Comparison of ENCODE assay signal across 30 mouse cellular contexts in genomic region chr14:30731896-30732295, GRCm38 (mm10). TPM values are rescaled to one million over a fixed set of nuclear protein-coding genes. Genes with fewer than 3 reads are reported as not detected.
DNase-seq lines count a peak whose midpoint lies in the region; ATAC-seq and TF ChIP-seq lines count a peak whose summit lies in the region.
"Had no signal": no experiment of that assay in that cellular context is flagged by ENCODE, and none has a peak within 500 bp of the region (broad histone marks: within the 10 kb centered on the region; RNA-seq: fewer than 3 reads in every experiment).

No protein-coding gene starts in this region.

- no peaks in the 10 kb centered on the region for H3K9me3 ChIP-seq in lung, embryonic 14.5 days (ENCODE audit: low read depth, low read length)
- H3K9me3 ChIP-seq: embryonic facial prominence, embryonic 10.5 days; embryonic facial prominence, embryonic 13.5 days; forebrain, embryonic 12.5 days; forebrain, embryonic 15.5 days; G1E; heart, embryonic 12.5 days; heart, embryonic 15.5 days; hindbrain, embryonic 10.5 days had no signal

- 58% methylated on average over 3 of the region's 3 CpGs for WGBS in lung, embryonic 14.5 days

- H3K4me2 ChIP-seq in lung, embryonic 14.5 days = no peak overlapping the region
- H3K4me2 ChIP-seq: embryonic facial prominence, embryonic 13.5 days; forebrain, embryonic 12.5 days; forebrain, embryonic 15.5 days; heart, embryonic 12.5 days; heart, embryonic 15.5 days; hindbrain, embryonic 14.5 days had no signal

- no peak overlapping the region for H3K9ac ChIP-seq in lung, embryonic 14.5 days
- H3K9ac ChIP-seq: embryonic facial prominence, embryonic 13.5 days; forebrain, embryonic 12.5 days; forebrain, embryonic 15.5 days; heart, embryonic 12.5 days; heart, embryonic 15.5 days; hindbrain, embryonic 14.5 days had no signal

- H3K4me3 ChIP-seq in lung, embryonic 14.5 days (ENCODE audit: low read depth, low read length) = no peak overlapping the region
- H3K4me3 ChIP-seq: embryonic facial prominence, embryonic 10.5 days; embryonic facial prominence, embryonic 13.5 days; erythroblast, embryonic 14.5 days; forebrain, embryonic 12.5 days; forebrain, embryonic 15.5 days; heart, embryonic 12.5 days; heart, embryonic 15.5 days; hindbrain, embryonic 10.5 days had no signal

- TF ChIP-seq CTCF in lung, embryonic 14.5 days (IDR thresholded peaks at IDR 0.05; ENCODE audit: low read depth) = no peak

- no peaks in the 10 kb centered on the region for H3K36me3 ChIP-seq in lung, embryonic 14.5 days (ENCODE audit: insufficient read depth)
- H3K36me3 ChIP-seq: embryonic facial prominence, embryonic 10.5 days; embryonic facial prominence, embryonic 13.5 days; forebrain, embryonic 12.5 days; forebrain, embryonic 15.5 days; heart, embryonic 12.5 days; heart, embryonic 15.5 days had no signal

- H3K27me3 ChIP-seq in lung, embryonic 14.5 days (ENCODE audit: insufficient read depth, low read length) = no peaks in the 10 kb centered on the region
- H3K27me3 ChIP-seq: CH12.LX; embryonic facial prominence, embryonic 13.5 days; forebrain, embryonic 12.5 days; forebrain, embryonic 15.5 days; heart, embryonic 12.5 days; heart, embryonic 15.5 days had no signal

- ATAC-seq in lung, embryonic 14.5 days (ENCODE audit: insufficient read depth) = no peak
- no peak for ATAC-seq in activated CD4-positive, CD25-positive, alpha-beta regulatory T cell, adult 4 months
- ATAC-seq: forebrain, embryonic 15.5 days; hindbrain, postnatal 0 days had no signal

- H3K27ac ChIP-seq in lung, embryonic 14.5 days (ENCODE audit: low read depth) = no peak overlapping the region
- H3K27ac ChIP-seq: embryonic facial prominence, embryonic 10.5 days; embryonic facial prominence, embryonic 13.5 days; forebrain, embryonic 12.5 days; forebrain, embryonic 15.5 days; heart, embryonic 15.5 days; hindbrain, embryonic 10.5 days; hindbrain, embryonic 14.5 days; hindbrain, postnatal 0 days had no signal

- DNase-seq in lung, embryonic 14.5 days = peak; percentile 66
- DNase-seq in lung, postnatal 4 days = no peak
- DNase-seq in retina, postnatal 1 day = peak; percentile 21
- no peak for DNase-seq in retina, embryonic 14.5 days (ENCODE audit: low spot score)
- DNase-seq in Muller cell, postnatal 12 days (ENCODE audit: inconsistent ontology term) = peak; percentile 26
- DNase-seq in c-Kit-positive CD71-positive TER-119-positive erythroid progenitor cells, embryonic 14.5 days (ENCODE audit: low spot score) = no peak
- DNase-seq: adrenal gland, postnatal 10 days; adrenal gland, postnatal 36 days; cerebellum, adult 11 months; cerebellum, adult 2 months; cerebellum, adult 9-11 months; cerebellum, postnatal 25 days; embryo, embryonic 11 days; gastrocnemius, postnatal 25 days; heart, adult 18-20 months; heart, postnatal 10 days; heart, postnatal 36 days had no signal

- H3K4me1 ChIP-seq in lung, embryonic 14.5 days (ENCODE audit: insufficient read depth) = no peaks in the 10 kb centered on the region
- H3K4me1 ChIP-seq: embryonic facial prominence, embryonic 10.5 days; embryonic facial prominence, embryonic 13.5 days; forebrain, embryonic 12.5 days; heart, embryonic 15.5 days; hindbrain, embryonic 10.5 days had no signal

RNA-seq across cellular contexts. Expression of gene Sfmbt1, which starts 17.2 kb away (rescaled TPM):
- 14.7 and 15.0 TPM in 2 replicates for polyA plus RNA-seq in lung, embryonic 14.5 days (2014; fragmentation: Nextera tagmentation; extraction: Ambion mirVana)
- 1 to 10 TPM; 6.8 to 8.3 TPM for polyA plus RNA-seq in activated CD4-positive, CD25-positive, alpha-beta regulatory T cell, adult 4 months (2017; shearing (Covaris generic))

Comparison
In these comparisons a context has a peak if more than half of its experiments do, and no peak if none do; other contexts are left out.
1. DNase-seq: peak in lung, embryonic 14.5 days (single experiment), retina, postnatal 1 day (single experiment) and Muller cell, postnatal 12 days (single experiment); none in lung, postnatal 4 days (0 of 2), retina, embryonic 14.5 days (single experiment) and c-Kit-positive CD71-positive TER-119-positive erythroid progenitor cells, embryonic 14.5 days (single experiment).